Mouse (Mus musculus) heart, postnatal 0 days (tissue): ENCODE measurements around the gene Naip5.
"Not testable (repeated sequence)": the region's sequence is repeated elsewhere in the genome, so short reads cannot be mapped to it uniquely, and the experiment has no call there.

Experiments
- CTCF ChIP-seq: IDR thresholded peaks from 2 replicates; pipeline ENCODE4 v1.5.1; 2016; ENCODE audit warnings: antibody characterized with exemption, control low read depth, low read depth
- EP300 ChIP-seq: IDR thresholded peaks from 2 replicates; pipeline ENCODE4 v1.6.1; 2016; ENCODE audit warnings: antibody characterized with exemption, low read depth

GRCm38 (mm10) chr13:100246896-100247519 lies 885 bp upstream of the Naip5 start:
- TF ChIP-seq CTCF, EP300: not testable (repeated sequence)
